Mouse (Mus musculus): Measurements from ENCODE around the gene Cnp. TPM values are rescaled to one million over a fixed set of nuclear protein-coding genes. Genes with fewer than 3 reads are reported as not detected.

Cnp gene
- total and polyA plus RNA-seq, 3 experiments: 5.6 to 9.5 (median 7.6) TPM

GRCm38 (mm10) chr11:100582836-100583235 lies 8.1 kb downstream of the Cnp start:
- intact Hi-C loops (cut with DNase I): no loop called here
- WGBS: 78% methylated on average over 2 of the region's 2 CpGs
- H3K27me3 ChIP-seq (ENCODE audit: control insufficient read depth, insufficient read depth, low read length): no peaks in the 10 kb centered on the region
- no peaks in the 10 kb centered on the region for H3K36me3 ChIP-seq (ENCODE audit: control insufficient read depth, insufficient read depth, low read length)
- DNase-seq: no peak
- TF ChIP-seq POLR2A (IDR thresholded peaks at IDR 0.05; ENCODE audit: insufficient read depth, low read depth, low read length) (no peak), EP300 (IDR thresholded peaks at IDR 0.05; ENCODE audit: insufficient read depth, low read depth, low read length) (no peak), CTCF (IDR thresholded peaks at IDR 0.05) (no peak)
- H3K27ac ChIP-seq: no peak overlapping the region
- no peak overlapping the region for H3K9ac ChIP-seq (ENCODE audit: low read depth, low read length)
- peaks cover 1% of the 10 kb centered on the region; the same call in 1 of the 2 replicates for H3K4me1 ChIP-seq (ENCODE audit: control insufficient read depth, insufficient read depth, low read length)
- H3K4me3 ChIP-seq: no peak overlapping the region
- no peaks in the 10 kb centered on the region for H3K79me2 ChIP-seq (replicated peaks; ENCODE audit: control insufficient read depth, insufficient read depth, low read length)

DNA sequence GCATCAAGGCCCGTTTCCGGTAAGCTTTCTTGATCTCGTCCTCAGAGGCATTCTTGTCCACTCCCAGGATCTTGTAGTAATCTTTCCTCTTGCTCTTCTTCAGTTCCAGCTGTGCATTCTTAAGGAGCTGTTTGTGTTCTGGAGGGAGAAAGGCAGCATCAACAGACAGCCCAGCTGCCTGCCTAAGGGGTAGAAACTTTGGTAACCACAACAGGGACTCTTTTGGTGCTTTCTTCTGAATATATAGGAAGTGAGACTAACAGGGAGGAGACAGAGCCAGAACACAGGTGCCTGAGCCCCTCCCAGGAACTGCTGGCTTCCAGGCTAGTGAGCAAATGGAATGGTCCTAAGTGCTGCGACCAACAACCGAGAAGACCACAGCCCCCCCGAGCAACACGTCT lies 9.9 kb downstream of the Cnp start:
- intact Hi-C loops (cut with DNase I): no loop called here

DNA sequence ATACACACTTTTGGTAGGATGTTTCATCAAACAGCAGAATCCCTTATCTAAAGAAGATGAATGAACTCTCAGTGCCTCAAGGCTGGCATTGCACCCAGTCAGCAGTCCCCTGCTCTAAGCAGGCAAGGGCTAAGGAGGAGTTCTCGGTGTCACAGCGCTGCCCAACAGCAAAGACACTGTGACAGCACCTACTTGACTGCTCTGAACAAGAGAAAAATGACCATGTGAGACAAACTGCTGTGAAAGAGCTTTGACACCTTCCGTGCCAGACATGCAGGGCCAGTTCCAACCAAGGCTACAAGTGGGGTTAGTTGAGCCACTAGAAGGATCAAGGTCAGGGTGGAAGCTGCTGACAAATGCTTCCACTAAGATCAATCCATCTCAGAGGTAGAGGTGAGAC lies 10.4 kb downstream of the Cnp start:
- no peaks in the 10 kb centered on the region for H3K27me3 ChIP-seq (ENCODE audit: control insufficient read depth, insufficient read depth, low read length)
- no peak overlapping the region for H3K27ac ChIP-seq
- TF ChIP-seq EP300 (IDR thresholded peaks at IDR 0.05; ENCODE audit: insufficient read depth, low read depth, low read length): no peak
- no peak for TF ChIP-seq CTCF (IDR thresholded peaks at IDR 0.05)
- TF ChIP-seq POLR2A (IDR thresholded peaks at IDR 0.05; ENCODE audit: insufficient read depth, low read depth, low read length): no peak
- intact Hi-C loops (cut with DNase I): no loop called here
- 83% methylated on average over 3 of the region's 3 CpGs for WGBS
- H3K4me1 ChIP-seq (ENCODE audit: control insufficient read depth, insufficient read depth, low read length): peaks cover 1% of the 10 kb centered on the region; the same call in 1 of the 2 replicates
- DNase-seq: no peak
- H3K4me3 ChIP-seq: no peak overlapping the region
- H3K36me3 ChIP-seq (ENCODE audit: control insufficient read depth, insufficient read depth, low read length): peaks cover 2% of the 10 kb centered on the region; the same call in 1 of the 2 replicates
- no peak overlapping the region for H3K9ac ChIP-seq (ENCODE audit: low read depth, low read length)
- no peaks in the 10 kb centered on the region for H3K79me2 ChIP-seq (replicated peaks; ENCODE audit: control insufficient read depth, insufficient read depth, low read length)

More for the DNA sequence above, 9.9 kb downstream of the Cnp start:
- 82% methylated on average over 7 of the region's 7 CpGs for WGBS
- Histone ChIP-seq H3K4me1 (ENCODE audit: control insufficient read depth, insufficient read depth, low read length) (peaks cover 1% of the 10 kb centered on the region; the same call in 1 of the 2 replicates), H3K27me3 (ENCODE audit: control insufficient read depth, insufficient read depth, low read length) (no peaks in the 10 kb centered on the region), H3K4me3 (no peak overlapping the region), H3K27ac (no peak overlapping the region), H3K79me2 (replicated peaks; ENCODE audit: control insufficient read depth, insufficient read depth, low read length) (no peaks in the 10 kb centered on the region), H3K36me3 (ENCODE audit: control insufficient read depth, insufficient read depth, low read length) (peaks cover 2% of the 10 kb centered on the region; the same call in 1 of the 2 replicates), H3K9ac (ENCODE audit: low read depth, low read length) (no peak overlapping the region)
- no peak for DNase-seq
- TF ChIP-seq POLR2A (IDR thresholded peaks at IDR 0.05; ENCODE audit: insufficient read depth, low read depth, low read length) (no peak), EP300 (IDR thresholded peaks at IDR 0.05; ENCODE audit: insufficient read depth, low read depth, low read length) (no peak), CTCF (IDR thresholded peaks at IDR 0.05) (no peak)

DNA sequence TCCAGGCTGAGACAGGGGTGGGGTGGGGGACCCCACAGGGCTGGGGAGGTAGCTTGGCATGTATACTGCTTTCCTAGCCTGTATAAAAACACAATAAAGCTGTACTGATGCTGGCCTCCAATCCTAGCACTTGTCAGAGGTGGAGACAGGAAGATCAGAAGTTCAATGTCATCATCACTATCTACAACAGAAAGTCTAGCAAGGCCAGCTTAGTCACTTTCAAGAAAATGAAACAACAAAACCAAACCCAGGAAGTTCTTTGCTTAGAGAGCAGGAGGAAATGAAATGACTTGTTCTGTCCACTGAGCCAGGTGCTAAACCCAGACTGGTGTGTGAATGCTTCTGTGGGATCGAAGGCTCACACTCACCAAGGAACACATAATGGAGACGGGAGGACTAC lies 13.8 kb downstream of the Cnp start:
- no peak for DNase-seq
- H3K4me3 ChIP-seq: no peak overlapping the region
- no peaks in the 10 kb centered on the region for H3K4me1 ChIP-seq (ENCODE audit: control insufficient read depth, insufficient read depth, low read length)
- H3K27me3 ChIP-seq (ENCODE audit: control insufficient read depth, insufficient read depth, low read length): no peaks in the 10 kb centered on the region
- TF ChIP-seq CTCF (IDR thresholded peaks at IDR 0.05) (no peak), POLR2A (IDR thresholded peaks at IDR 0.05; ENCODE audit: insufficient read depth, low read depth, low read length) (no peak), EP300 (IDR thresholded peaks at IDR 0.05; ENCODE audit: insufficient read depth, low read depth, low read length) (no peak)
- no peaks in the 10 kb centered on the region for H3K79me2 ChIP-seq (replicated peaks; ENCODE audit: control insufficient read depth, insufficient read depth, low read length)
- no peak overlapping the region for H3K27ac ChIP-seq
- no peak overlapping the region for H3K9ac ChIP-seq (ENCODE audit: low read depth, low read length)
- peaks cover 2% of the 10 kb centered on the region; the same call in 1 of the 2 replicates for H3K36me3 ChIP-seq (ENCODE audit: control insufficient read depth, insufficient read depth, low read length)
- 78% methylated on average over 2 of the region's 2 CpGs for WGBS
- intact Hi-C loops (cut with DNase I): no loop called here

DNA sequence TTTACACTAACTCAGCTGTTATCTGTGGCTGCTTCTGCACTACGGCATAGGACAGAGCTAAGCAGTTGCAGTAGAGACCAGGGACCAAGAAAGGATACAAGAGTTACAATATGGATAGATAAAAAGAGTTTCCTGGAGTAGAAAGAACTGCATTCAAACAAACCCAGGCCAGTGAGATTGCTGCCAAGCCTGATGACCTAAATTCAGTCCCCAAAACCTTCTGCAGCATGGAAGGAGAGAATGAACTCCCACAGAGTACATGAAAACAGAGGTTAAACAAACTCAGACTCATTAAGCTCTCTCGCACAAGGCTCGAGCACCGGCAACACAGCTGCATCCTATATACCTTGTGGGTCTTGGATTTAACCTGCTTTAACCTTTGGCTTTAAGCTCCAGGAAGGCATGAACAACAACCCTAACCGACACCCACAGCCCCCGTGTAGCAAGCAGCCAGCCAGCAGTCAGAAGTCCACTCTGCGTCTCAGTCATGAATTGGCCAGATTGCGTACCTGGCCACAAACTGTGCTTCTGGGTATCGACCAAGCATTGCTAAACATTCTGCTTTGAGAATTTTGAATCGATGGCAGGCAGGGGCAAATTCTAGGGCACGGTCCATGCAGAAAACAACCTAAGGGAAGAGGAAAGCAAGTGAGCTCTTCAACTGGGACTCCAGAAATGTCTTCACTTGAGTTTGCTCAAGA lies 17.8 kb downstream of the Cnp start:
- Histone ChIP-seq H3K27ac (no peak overlapping the region), H3K4me1 (ENCODE audit: control insufficient read depth, insufficient read depth, low read length) (no peaks in the 10 kb centered on the region), H3K9ac (ENCODE audit: low read depth, low read length) (no peak overlapping the region), H3K36me3 (ENCODE audit: control insufficient read depth, insufficient read depth, low read length) (peaks cover 2% of the 10 kb centered on the region; the same call in 1 of the 2 replicates), H3K4me3 (no peak overlapping the region), H3K79me2 (replicated peaks; ENCODE audit: control insufficient read depth, insufficient read depth, low read length) (no peaks in the 10 kb centered on the region), H3K27me3 (ENCODE audit: control insufficient read depth, insufficient read depth, low read length) (no peaks in the 10 kb centered on the region)
- intact Hi-C loops (cut with DNase I): no loop called here
- no peak for DNase-seq
- WGBS: 91% methylated on average over 11 of the region's 11 CpGs
- no peak for TF ChIP-seq CTCF (IDR thresholded peaks at IDR 0.05)
- no peak for TF ChIP-seq EP300 (IDR thresholded peaks at IDR 0.05; ENCODE audit: insufficient read depth, low read depth, low read length)
- TF ChIP-seq POLR2A (IDR thresholded peaks at IDR 0.05; ENCODE audit: insufficient read depth, low read depth, low read length): no peak

DNA sequence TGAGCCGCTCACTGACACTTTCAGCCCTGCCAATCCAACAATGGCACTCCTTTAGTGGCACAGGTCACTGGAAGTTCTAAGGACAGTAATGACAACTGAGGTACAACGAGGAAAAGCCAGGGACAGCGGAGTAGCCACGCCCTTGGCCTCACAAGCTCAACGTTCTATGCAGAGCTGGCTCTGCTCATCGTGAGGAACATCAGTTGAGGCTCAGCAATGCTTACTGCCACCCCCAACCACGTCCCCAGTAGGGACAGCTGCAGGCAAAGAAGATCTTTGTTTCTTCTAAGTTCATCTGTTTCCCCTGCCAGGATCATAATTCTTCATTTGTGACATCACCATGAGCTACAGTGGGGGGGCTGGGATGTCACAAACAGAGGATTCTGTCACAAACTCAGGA lies 19.9 kb downstream of the Cnp start:
- H3K27ac ChIP-seq: no peak overlapping the region
- no peak for DNase-seq
- H3K36me3 ChIP-seq (ENCODE audit: control insufficient read depth, insufficient read depth, low read length): no peaks in the 10 kb centered on the region
- WGBS: 81% methylated on average over 7 of the region's 7 CpGs
- no peak overlapping the region for H3K4me3 ChIP-seq
- intact Hi-C loops (cut with DNase I): no loop called here
- H3K4me1 ChIP-seq (ENCODE audit: control insufficient read depth, insufficient read depth, low read length): no peaks in the 10 kb centered on the region
- H3K9ac ChIP-seq (ENCODE audit: low read depth, low read length): no peak overlapping the region
- H3K27me3 ChIP-seq (ENCODE audit: control insufficient read depth, insufficient read depth, low read length): no peaks in the 10 kb centered on the region
- peaks cover 2% of the 10 kb centered on the region; the same call in 1 of the 2 replicates for H3K79me2 ChIP-seq (replicated peaks; ENCODE audit: control insufficient read depth, insufficient read depth, low read length)
- TF ChIP-seq POLR2A (IDR thresholded peaks at IDR 0.05; ENCODE audit: insufficient read depth, low read depth, low read length) (no peak), CTCF (IDR thresholded peaks at IDR 0.05) (no peak), EP300 (IDR thresholded peaks at IDR 0.05; ENCODE audit: insufficient read depth, low read depth, low read length) (no peak)
